ENCODE assay signal across 18 mouse cellular contexts in the genomic region with DNA sequence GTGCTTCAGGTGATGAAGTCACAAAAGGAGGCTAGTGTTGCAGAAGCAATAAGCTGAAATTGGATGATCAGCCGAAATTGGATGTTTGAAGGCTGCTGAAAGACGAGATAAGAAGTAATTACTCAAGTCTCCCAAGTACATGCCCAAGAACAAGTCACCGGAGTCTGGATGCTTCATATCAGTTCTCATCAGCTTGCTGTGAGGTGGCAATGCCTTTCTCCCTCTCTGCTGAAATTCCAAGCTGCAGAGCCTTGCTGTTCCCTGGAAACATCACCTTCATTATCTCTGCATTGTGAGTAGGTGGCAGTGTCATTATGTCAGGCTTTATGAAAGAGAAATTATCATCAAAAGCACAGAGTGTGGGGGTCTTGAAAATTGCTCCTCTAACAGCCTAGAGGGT.
"Had no signal": no experiment of that assay in that cellular context is flagged by ENCODE, and none has a peak within 500 bp of the region (broad histone marks: within the 10 kb centered on the region; RNA-seq: fewer than 3 reads in every experiment).

No protein-coding gene starts in this region.

- H3K4me2 ChIP-seq: lung, embryonic 14.5 days; midbrain, embryonic 12.5 days; neural tube, embryonic 13.5 days; neural tube, embryonic 15.5 days; stomach, embryonic 15.5 days had no signal

- H3K9me3 ChIP-seq: midbrain, embryonic 10.5 days; midbrain, embryonic 12.5 days; neural tube, embryonic 13.5 days; neural tube, embryonic 15.5 days; stomach, embryonic 15.5 days had no signal

- H3K36me3 ChIP-seq: midbrain, embryonic 10.5 days; midbrain, embryonic 12.5 days; neural tube, embryonic 13.5 days; neural tube, embryonic 15.5 days; stomach, embryonic 15.5 days had no signal

- H3K27me3 ChIP-seq: midbrain, embryonic 12.5 days; neural tube, embryonic 13.5 days; neural tube, embryonic 15.5 days; stomach, embryonic 15.5 days had no signal

- H3K9ac ChIP-seq: liver, embryonic 14.5 days; lung, embryonic 14.5 days; midbrain, embryonic 12.5 days; neural tube, embryonic 13.5 days; neural tube, embryonic 15.5 days; stomach, embryonic 15.5 days had no signal

- DNase-seq: lung, adult 18-20 months; lung, embryonic 14.5 days; lung, postnatal 10 days; lung, postnatal 4 days; midbrain, embryonic 14.5 days; retina, postnatal 1 day; right cerebral cortex, postnatal 14 days; thymus, postnatal 14 days; thymus, postnatal 36 days had no signal

- H3K4me1 ChIP-seq: midbrain, embryonic 10.5 days; midbrain, embryonic 12.5 days; neural tube, embryonic 13.5 days; neural tube, embryonic 15.5 days; stomach, embryonic 15.5 days had no signal

- H3K4me3 ChIP-seq: midbrain, embryonic 10.5 days; midbrain, embryonic 12.5 days; myocyte; neural tube, embryonic 13.5 days; neural tube, embryonic 15.5 days; stomach, embryonic 15.5 days had no signal

- ATAC-seq: midbrain, embryonic 16.5 days had no signal

- H3K27ac ChIP-seq: liver, embryonic 14.5 days; midbrain, embryonic 10.5 days; midbrain, embryonic 12.5 days; neural tube, embryonic 13.5 days; neural tube, embryonic 15.5 days; stomach, embryonic 15.5 days; stomach, postnatal 0 days had no signal
